ENCODE assay signal across 9 mouse cellular contexts in the genomic region with DNA sequence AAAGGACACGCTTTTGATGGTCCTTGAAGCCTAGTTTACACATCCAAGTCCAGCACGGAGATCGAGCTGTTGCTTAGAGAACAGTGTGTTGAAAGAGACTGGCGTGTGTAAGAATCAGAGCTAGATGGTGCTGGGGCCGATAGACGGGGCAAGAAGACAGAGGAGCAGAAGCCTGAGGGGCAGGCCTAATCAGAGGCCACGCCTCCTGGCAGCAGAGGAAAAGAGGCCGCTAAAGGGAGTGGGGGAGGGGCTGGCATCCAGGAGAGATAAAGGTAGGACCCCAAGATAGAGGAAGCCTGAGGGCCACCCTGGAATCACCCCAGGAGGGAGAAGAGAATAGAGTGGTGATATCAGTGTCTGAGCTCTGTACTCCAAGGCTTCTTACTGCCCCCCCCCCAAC. TPM values are rescaled to one million over a fixed set of nuclear protein-coding genes. Genes with fewer than 3 reads are reported as not detected.
A peak's percentile ranks its signal among the peaks of the same experiment; 100 is the strongest.
DNase-seq lines count a peak whose midpoint lies in the region; ATAC-seq and TF ChIP-seq lines count a peak whose summit lies in the region.
"Had no signal": no experiment of that assay in that cellular context is flagged by ENCODE, and none has a peak within 500 bp of the region (broad histone marks: within the 10 kb centered on the region; RNA-seq: fewer than 3 reads in every experiment).

No protein-coding gene starts in this region.

- H3K4me2 ChIP-seq in lung, postnatal 0 days (replicated peaks; ENCODE audit: low read depth, low read length): no peak overlapping the region
- no peak overlapping the region for H3K4me2 ChIP-seq in hindbrain, embryonic 11.5 days (replicated peaks; ENCODE audit: low read depth, low read length)
- no peak overlapping the region for H3K4me2 ChIP-seq in neural tube, embryonic 13.5 days

- no peak overlapping the region for H3K9ac ChIP-seq in lung, postnatal 0 days (replicated peaks; ENCODE audit: low read depth)
- no peak overlapping the region for H3K9ac ChIP-seq in hindbrain, embryonic 11.5 days (ENCODE audit: low read depth, low read length)
- no peak overlapping the region; the same call in 1 of the 2 replicates for H3K9ac ChIP-seq in neural tube, embryonic 13.5 days

- TF ChIP-seq EP300 in lung, postnatal 0 days (IDR thresholded peaks at IDR 0.05): no peak

- TF ChIP-seq CTCF in lung, postnatal 0 days (IDR thresholded peaks at IDR 0.05): no peak

- no peak overlapping the region for H3K27ac ChIP-seq in lung, postnatal 0 days (ENCODE audit: low read length)
- no peak overlapping the region for H3K27ac ChIP-seq in hindbrain, embryonic 11.5 days (ENCODE audit: low read depth, low read length)
- H3K27ac ChIP-seq in neural tube, embryonic 13.5 days (replicated peaks): 0 out of 2 replicates have a peak overlapping the region, but pooled peaks have one; percentile 18

- no peaks in the 10 kb centered on the region for H3K36me3 ChIP-seq in lung, postnatal 0 days (ENCODE audit: insufficient read depth, low read length)
- no peaks in the 10 kb centered on the region for H3K36me3 ChIP-seq in hindbrain, embryonic 11.5 days (ENCODE audit: control insufficient read depth, insufficient read depth, low read length)
- H3K36me3 ChIP-seq in neural tube, embryonic 13.5 days: no peaks in the 10 kb centered on the region

- H3K9me3 ChIP-seq in lung, postnatal 0 days (ENCODE audit: low read length): no peaks in the 10 kb centered on the region
- no peaks in the 10 kb centered on the region for H3K9me3 ChIP-seq in hindbrain, embryonic 11.5 days (ENCODE audit: control insufficient read depth, low read length)
- no peaks in the 10 kb centered on the region for H3K9me3 ChIP-seq in neural tube, embryonic 13.5 days

- 12% methylated on average over 8 of the region's 8 CpGs for WGBS in lung, postnatal 0 days
- 9% methylated on average over 8 of the region's 8 CpGs for WGBS in hindbrain, embryonic 11.5 days
- WGBS in neural tube, embryonic 13.5 days: 9% methylated on average over 8 of the region's 8 CpGs

- H3K4me3 ChIP-seq in lung, postnatal 0 days (ENCODE audit: low read depth, low read length): no peak overlapping the region
- H3K4me3 ChIP-seq in hindbrain, embryonic 11.5 days (ENCODE audit: low read depth, low read length): no peak overlapping the region
- no peak overlapping the region for H3K4me3 ChIP-seq in neural tube, embryonic 13.5 days

- peak; percentile 16; the same call in 1 of the 2 replicates for ATAC-seq in lung, postnatal 0 days
- peak; percentile 6; the same call in 1 of the 2 replicates for ATAC-seq in hindbrain, embryonic 11.5 days (ENCODE audit: low FRiP score)
- peak; percentile 30 for ATAC-seq in neural tube, embryonic 13.5 days (ENCODE audit: low read depth)

- peak; percentile 27 for DNase-seq in adrenal gland, postnatal 10 days
- DNase-seq in adrenal gland, adult 8-10 months: no peak
- DNase-seq in lung, postnatal 0 days (ENCODE audit: low spot score): peak; percentile 34
- DNase-seq in lung, postnatal 14 days: no peak
- DNase-seq in hindbrain, embryonic 11.5 days (ENCODE audit: low spot score): no peak
- no peak for DNase-seq in natural killer cell, adult 2 months (ENCODE audit: low spot score in 2 of 2)
- no peak for DNase-seq in ovary, postnatal 10 days (ENCODE audit: low spot score)
- DNase-seq: thymus, postnatal 36 days had no signal

- peaks cover 7% of the 10 kb centered on the region for H3K27me3 ChIP-seq in lung, postnatal 0 days (replicated peaks; ENCODE audit: insufficient read depth, low read length)
- H3K27me3 ChIP-seq in hindbrain, embryonic 11.5 days (ENCODE audit: control insufficient read depth, insufficient read depth, low read length): peaks cover 17% of the 10 kb centered on the region
- H3K27me3 ChIP-seq in neural tube, embryonic 13.5 days: peaks cover 58% of the 10 kb centered on the region

- no peaks in the 10 kb centered on the region for H3K4me1 ChIP-seq in lung, postnatal 0 days (ENCODE audit: insufficient read depth, low read depth, low read length)
- peaks cover 15% of the 10 kb centered on the region for H3K4me1 ChIP-seq in hindbrain, embryonic 11.5 days (replicated peaks; ENCODE audit: control insufficient read depth, insufficient read depth, low read length)
- H3K4me1 ChIP-seq in neural tube, embryonic 13.5 days (replicated peaks): peaks cover 43% of the 10 kb centered on the region

RNA-seq across cellular contexts. Expression of a gene that starts 34.7 kb away (rescaled TPM):
- 100 to 1,000 TPM; 104 to 105 TPM for total RNA-seq in adrenal gland, postnatal 10 days (2021)
- total RNA-seq in adrenal gland, adult 8-10 months (2022): 100 to 1,000 TPM; 127 to 182 (median 149) TPM
- 107 and 119 TPM in 2 replicates for polyA plus RNA-seq in lung, postnatal 0 days (2015; fragmentation: Nextera tagmentation; extraction: Ambion mirVana)
- polyA plus RNA-seq in hindbrain, embryonic 11.5 days (2014; fragmentation: Nextera tagmentation; extraction: Ambion mirVana): 246 and 250 TPM in 2 replicates
- polyA plus RNA-seq in neural tube, embryonic 13.5 days (2015; fragmentation: Nextera tagmentation; extraction: Ambion mirVana): 227 and 243 TPM in 2 replicates

RNA-seq across cellular contexts. Expression of a gene that starts 46.0 kb away (rescaled TPM):
- 1,000 to 10,000 TPM; 1,477 to 1,649 TPM for total RNA-seq in adrenal gland, postnatal 10 days (2021)
- total RNA-seq in adrenal gland, adult 8-10 months (2022): 100 to 1,000 TPM; 725 to 927 (median 846) TPM
- 889 and 976 TPM in 2 replicates for polyA plus RNA-seq in lung, postnatal 0 days (2015; fragmentation: Nextera tagmentation; extraction: Ambion mirVana)
- polyA plus RNA-seq in hindbrain, embryonic 11.5 days (2014; fragmentation: Nextera tagmentation; extraction: Ambion mirVana): 762 and 780 TPM in 2 replicates
- polyA plus RNA-seq in neural tube, embryonic 13.5 days (2015; fragmentation: Nextera tagmentation; extraction: Ambion mirVana): 918 and 1,011 TPM in 2 replicates

Comparison
In these comparisons a context has a peak if more than half of its experiments do, and no peak if none do; other contexts are left out.
1. DNase-seq: peak in adrenal gland, postnatal 10 days (single experiment) and lung, postnatal 0 days (single experiment); none in adrenal gland, adult 8-10 months (single experiment), lung, postnatal 14 days (single experiment), hindbrain, embryonic 11.5 days (single experiment), natural killer cell, adult 2 months (0 of 2) and ovary, postnatal 10 days (single experiment).
2. Peak in every context shown above with its lines, with median percentiles within 50 percentile points of each other: ATAC-seq.